Mouse (Mus musculus) embryonic fibroblast, embryonic 13.5 days (primary cell): ENCODE measurements at regions not wholly inside any gene's neighbourhood (a gene's known extent, or its start where the extent isn't known, plus 50 kb on each side); places are given as distances from the start of the nearest gene placed in this dataset.

Experiments
- CTCF ChIP-seq: IDR thresholded peaks from 2 replicates; pipeline ENCODE4 v1.5.1; 2011; ENCODE audit warnings: mild to moderate bottlenecking, control low read depth, low read length, moderate library complexity, borderline replicate concordance; ENCODE audit not compliant: insufficient read depth
- POLR2A ChIP-seq: IDR thresholded peaks from 2 replicates; pipeline ENCODE4 v1.6.1; 2011; ENCODE audit warnings: low read depth, mild to moderate bottlenecking, control low read depth, low read length, moderate library complexity

GRCm38 (mm10) chr4:105936755-105937514 lies 147.3 kb downstream of the Gm12728 start:
- TF ChIP-seq POLR2A = no peak
- no peak for TF ChIP-seq CTCF
